Mouse (Mus musculus) myocyte (in vitro differentiated cells): Measurements from ENCODE around the gene Gm973.

Source experiments
- CEBPB ChIP-seq: IDR thresholded peaks from 2 replicates; pipeline ENCODE4 v1.6.1; 2011; ENCODE audit warnings: mild to moderate bottlenecking, moderate library complexity; ENCODE audit not compliant: poor library complexity, insufficient read depth, severe bottlenecking
- E2F4 ChIP-seq: IDR thresholded peaks from one replicate; pipeline ENCODE4 v1.6.1; 2011; ENCODE audit warnings: mild to moderate bottlenecking, control low read depth, moderate library complexity; ENCODE audit not compliant: insufficient read depth
- MYOG ChIP-seq, 3 experiments: IDR thresholded peaks; one replicate each; pipeline ENCODE4 v1.6.1; 2011; ENCODE audit warnings: control low read depth in 2 of 3, low read depth in 2 of 3, mild to moderate bottlenecking in 2 of 3; ENCODE audit not compliant: insufficient read length in 2 of 3, control insufficient read depth in 1 of 3, insufficient read depth in 1 of 3
- POLR2A ChIP-seq: IDR thresholded peaks from one replicate; pipeline ENCODE4 v1.6.1; 2011; ENCODE audit warnings: low read depth, mild to moderate bottlenecking, control low read depth, moderate library complexity; ENCODE audit not compliant: insufficient read length
- USF1 ChIP-seq: IDR thresholded peaks from one replicate; pipeline ENCODE4 v1.6.1; 2011; ENCODE audit warnings: low read depth, mild to moderate bottlenecking, control low read depth, moderate library complexity

DNA sequence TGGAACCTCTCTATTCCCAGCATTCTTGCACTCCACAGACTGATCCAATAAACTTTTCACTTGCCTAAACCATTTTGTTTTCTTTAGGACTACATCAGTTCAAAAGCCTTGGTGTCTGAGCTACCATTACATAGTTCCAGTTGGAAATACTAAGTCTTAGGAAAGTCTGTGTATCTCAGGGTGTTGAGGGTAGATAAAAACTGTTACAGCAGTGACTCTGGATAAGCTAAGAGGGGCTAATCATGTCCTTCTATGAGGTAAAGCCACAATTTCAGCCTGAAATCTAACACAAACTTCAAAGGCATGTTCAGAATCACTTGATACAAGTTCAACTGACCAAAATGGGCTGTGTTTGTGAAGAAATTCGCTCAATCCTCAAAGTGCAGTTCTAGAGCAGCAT is 120.3 kb downstream of the Gm973 start:
- TF ChIP-seq POLR2A = no peak
- no peak for TF ChIP-seq MYOG (IDR thresholded peaks at IDR 0.05; ENCODE audit: control insufficient read depth in 1 of 3, insufficient read depth in 1 of 3, insufficient read length in 2 of 3, low read depth in 2 of 3)
- TF ChIP-seq E2F4 = no peak
- TF ChIP-seq CEBPB = no peak
- TF ChIP-seq USF1 = no peak
